Mouse (Mus musculus) WW6 (cell line): ENCODE data around the gene Fgfr2.
A peak's percentile ranks its signal among the peaks of the same experiment; 100 is the strongest.

ENCODE experiments used
- DNase-seq: peaks from one replicate; pipeline ENCODE4 v3.0.0-alpha.2; 2013; ENCODE audit warnings: low read depth, low spot score

Fgfr2 gene

DNA sequence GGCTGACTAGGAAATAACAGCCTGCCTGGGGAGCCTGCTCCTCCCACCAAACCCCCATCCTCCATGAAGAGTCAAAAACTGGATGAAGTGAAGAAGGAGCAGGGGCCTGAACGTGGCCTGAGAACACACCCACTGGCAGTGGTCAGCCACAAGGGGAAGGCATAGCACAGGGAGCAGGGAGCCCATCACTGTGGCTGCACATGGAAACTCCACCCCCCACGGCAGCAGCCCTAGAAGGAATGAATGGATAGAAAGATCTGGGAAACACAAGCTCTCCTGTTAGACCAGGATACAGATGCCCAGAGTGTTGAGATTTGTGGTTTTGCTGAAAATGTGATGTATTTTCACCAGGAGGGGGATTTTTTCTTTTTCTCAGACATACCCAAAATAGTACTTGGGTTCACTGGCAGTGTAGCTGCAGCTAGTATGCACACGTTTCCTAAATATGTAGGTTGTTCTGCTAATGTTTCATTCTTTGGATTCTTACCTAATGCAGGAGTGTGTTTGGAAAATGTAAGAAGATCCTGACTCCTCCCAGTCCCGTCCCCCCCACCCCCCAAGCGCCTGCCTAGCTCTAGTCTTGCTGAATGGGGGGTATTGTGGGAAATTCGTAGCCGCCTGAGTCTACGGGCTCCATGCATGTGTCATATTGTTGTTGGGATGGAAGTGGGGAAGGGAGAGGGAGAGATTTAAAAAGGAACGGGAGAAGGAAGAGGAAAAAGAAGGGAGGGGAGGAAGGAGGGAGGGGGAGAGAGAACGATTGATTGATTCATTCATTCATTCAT, 749.4 kb downstream of the Fgfr2 start:
- no peak for DNase-seq

GRCm38 (mm10) chr7:132372752-132373513, 750.2 kb downstream of the Fgfr2 start:
- no peak for DNase-seq

- DNase-seq = no peak
These were observed 751.3 kb downstream of the Fgfr2 start for GRCm38 (mm10) chr7:132371832-132372231.

GRCm38 (mm10) chr7:132369784-132370183, 753.4 kb downstream of the Fgfr2 start:
- DNase-seq = no peak

DNA sequence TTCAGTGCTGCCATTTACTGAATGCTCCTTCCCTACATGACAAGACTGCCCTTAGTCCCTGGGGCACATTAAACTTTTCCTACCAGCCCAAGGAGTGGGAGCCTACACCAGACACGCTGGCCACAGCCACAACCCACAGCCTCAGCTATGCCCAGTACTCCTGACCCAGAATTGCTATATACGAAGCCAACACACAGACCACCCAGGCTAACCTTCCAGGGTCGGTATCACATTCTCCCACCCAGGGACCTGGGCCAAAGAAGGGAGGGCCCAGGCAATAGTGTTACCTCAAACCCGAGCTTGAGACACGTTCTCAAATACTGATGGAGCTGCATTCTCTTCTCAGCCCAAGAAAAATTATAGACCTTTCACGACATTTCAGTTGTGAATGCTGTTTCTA, 754.3 kb downstream of the Fgfr2 start:
- no peak for DNase-seq

DNA sequence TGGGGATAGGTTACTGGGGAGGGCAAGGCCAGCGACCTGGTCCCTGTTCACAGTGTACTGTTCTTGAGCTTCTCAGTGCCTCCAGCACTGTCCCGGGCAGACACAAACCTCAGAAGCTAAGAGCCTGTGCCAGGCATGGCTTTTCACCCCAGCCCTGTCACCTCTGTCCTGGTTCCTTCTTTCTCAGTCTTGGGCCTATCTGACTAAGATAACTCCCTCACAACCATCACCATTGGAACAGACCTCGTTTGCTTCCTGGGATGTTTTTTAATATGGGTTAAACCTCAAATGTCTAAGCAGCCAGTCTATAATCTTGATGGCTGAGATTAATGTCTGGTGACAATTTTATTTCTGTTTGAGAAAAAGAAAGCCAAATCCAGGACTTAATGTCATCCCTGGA, 755.8 kb downstream of the Fgfr2 start:
- DNase-seq = no peak

DNA sequence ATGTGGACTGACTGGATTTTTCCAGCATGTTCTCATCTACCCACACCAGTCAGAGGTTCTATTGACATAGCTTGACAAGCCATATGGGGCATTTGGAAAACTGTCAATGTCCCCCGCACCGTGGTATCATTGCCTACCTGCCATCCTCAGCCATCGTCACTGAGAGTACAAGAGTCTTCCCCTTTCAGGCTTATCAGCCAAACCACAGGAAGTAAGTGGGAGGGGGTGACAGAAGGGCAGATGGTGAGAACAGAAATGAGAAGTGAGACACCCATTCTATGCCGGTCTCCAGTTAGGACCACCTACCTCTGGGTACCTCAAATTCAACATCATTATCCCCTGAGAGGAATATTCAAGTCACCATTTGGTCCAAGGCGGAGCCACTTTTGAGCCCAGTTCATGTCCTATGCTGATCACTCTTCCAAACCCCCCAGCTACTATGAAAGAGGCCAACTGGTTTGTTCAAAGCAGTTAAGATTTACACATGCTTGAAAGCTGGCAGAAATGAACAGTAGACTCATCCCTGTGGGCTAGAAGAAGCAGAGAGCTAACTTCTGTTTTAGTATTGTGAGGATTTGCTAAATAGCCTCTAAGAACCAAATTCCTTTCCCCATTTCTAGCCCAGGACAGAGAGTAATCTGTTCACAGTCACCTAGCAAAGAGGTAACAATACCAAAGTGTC, 757.3 kb downstream of the Fgfr2 start:
- DNase-seq = no peak

- DNase-seq = no peak
These were observed 758.0 kb downstream of the Fgfr2 start for GRCm38 (mm10) chr7:132365111-132365510.

DNA sequence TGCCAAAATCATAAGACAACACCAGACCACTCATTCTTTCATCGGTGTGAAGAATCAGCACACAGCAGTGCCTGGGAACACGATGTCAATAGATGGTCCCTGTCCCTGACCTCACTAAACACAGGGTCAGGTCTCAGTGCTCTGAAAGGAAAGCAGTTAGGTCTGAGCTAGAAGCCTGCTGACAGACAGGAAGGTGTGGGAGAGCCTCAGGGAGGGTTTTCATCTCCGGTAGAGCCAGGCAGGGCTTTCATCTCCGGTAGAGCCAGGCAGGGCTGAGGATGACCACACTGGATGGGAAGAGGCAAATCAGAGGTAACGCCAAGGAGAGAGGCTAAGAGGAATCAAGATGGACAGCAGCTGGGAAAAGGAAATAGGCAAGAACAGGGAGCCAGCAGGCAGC, 758.6 kb downstream of the Fgfr2 start:
- no peak for DNase-seq

DNA sequence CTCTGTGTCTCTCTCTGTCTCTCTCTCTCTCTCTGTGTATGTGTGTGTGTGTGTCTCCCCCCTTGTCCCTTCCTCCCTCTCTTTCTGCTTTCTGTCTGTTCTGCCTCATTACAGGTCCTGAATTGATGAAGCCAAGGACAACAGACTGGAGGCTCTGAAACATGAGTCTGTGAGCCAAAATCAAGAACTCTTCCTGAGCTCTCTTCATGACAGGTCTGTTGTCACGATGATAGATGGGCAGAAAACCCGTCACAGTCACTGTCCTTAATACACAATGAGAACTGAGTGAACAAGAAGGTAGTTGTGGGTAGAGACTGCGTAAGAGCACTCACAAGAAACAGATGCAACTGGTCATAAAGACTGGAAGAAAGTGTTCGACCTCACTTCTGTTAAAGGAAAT, 762.8 kb downstream of the Fgfr2 start:
- no peak for DNase-seq

DNA sequence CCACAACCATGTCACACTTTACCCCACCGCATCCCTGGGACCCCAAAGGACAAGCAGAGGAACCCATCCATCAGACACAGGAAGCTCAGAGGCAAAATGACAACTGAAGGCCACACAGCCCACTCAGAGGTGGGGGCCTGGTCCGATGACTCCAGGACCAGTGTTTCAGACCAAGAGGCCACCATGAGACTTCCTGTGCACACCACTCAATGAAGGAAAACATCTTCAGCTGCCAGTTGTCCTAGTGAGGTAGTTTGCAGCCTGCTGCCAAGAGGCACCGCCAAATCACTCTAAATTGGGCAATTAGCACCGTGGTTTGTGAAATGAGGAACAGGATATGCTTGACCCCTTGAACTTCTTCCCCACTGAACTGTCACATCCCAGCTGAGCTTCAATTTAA, 764.4 kb downstream of the Fgfr2 start:
- DNase-seq = no peak

- no peak for DNase-seq
These were observed 764.9 kb downstream of the Fgfr2 start for GRCm38 (mm10) chr7:132358250-132358649.

DNA sequence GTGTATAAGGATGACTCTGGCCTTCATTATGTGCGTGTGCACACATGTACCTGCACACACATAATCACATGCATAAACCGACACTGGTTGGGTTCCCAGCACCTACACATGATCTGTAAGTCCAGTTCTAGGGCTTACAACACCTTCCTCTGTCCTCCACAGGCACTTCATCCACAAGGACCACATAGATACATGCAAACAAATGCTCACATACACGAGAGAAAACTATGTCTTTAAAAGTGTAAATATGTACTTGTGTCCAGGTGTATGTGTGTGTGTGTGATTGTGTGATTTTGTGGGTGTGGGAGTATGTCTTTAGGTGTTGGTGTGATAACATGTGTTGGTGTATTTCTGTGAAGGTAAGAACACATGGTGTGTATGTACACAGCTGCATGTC, 765.3 kb downstream of the Fgfr2 start:
- DNase-seq = no peak

DNA sequence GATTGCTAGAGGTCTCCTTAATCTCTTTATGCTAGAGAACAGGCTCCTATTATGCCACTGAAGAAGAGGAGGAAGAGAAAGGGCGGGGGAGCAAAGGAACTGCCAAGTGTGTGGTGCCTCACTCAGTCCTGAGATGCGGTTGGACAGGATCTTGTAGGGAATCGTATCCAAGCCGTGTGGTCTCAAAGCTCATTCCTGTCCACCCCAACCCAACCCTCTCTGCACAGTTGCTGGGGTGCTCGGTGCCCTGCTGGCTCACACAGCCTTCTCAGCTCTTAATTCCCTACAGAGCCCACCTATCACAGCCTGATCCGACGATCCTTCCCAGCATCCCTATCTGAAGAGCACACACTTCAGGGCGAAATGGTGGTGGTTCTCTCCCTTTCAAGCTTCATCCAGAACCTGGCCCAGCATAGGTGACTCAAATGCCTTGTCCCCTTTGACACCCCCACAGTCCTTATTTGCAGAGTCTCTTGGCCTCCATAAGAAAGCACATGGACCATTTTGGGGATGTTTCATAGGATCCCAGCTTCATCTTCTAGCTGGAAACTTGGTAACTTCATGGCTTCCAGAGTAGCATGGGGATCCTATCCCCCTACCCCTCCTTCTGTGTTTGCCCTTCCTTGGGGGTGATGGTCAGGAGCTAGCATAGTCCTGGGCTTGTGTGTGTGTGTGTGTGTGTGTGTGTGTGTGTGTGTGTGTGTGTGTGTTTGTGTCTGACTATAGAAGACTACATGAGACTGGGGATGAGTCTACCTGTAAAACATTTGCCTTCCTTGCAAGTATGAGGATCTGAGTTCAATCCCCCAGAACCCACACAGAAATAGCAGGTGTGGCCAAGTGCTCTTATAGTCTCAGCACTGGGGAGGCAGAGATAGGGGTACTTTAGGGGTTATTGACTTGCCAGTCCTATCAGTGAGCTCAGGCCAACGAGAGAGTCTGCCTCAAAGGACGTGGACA, 766.0 kb downstream of the Fgfr2 start:
- DNase-seq = no peak

DNA sequence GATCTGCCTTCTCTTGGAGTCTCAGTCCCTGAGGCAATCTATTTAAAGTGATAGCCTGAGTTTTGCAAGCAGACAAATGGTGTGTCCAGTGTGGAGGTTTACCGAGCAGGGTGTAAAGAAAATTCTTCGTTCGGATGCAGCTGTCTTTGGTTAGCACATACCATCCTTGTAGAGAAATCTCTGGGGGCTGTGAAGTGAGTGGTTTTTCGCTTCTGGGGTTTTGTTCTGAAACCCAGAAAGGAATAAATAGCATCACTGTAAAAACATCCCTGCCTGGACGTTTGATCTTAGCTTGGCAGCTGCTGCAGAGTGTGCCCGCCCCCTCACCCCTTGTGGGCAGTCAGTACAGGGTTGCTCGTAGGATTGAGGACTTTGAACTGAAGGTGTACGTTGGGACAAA, 767.0 kb downstream of the Fgfr2 start:
- DNase-seq = no peak

GRCm38 (mm10) chr7:132355767-132356166, 767.4 kb downstream of the Fgfr2 start:
- no peak for DNase-seq

DNA sequence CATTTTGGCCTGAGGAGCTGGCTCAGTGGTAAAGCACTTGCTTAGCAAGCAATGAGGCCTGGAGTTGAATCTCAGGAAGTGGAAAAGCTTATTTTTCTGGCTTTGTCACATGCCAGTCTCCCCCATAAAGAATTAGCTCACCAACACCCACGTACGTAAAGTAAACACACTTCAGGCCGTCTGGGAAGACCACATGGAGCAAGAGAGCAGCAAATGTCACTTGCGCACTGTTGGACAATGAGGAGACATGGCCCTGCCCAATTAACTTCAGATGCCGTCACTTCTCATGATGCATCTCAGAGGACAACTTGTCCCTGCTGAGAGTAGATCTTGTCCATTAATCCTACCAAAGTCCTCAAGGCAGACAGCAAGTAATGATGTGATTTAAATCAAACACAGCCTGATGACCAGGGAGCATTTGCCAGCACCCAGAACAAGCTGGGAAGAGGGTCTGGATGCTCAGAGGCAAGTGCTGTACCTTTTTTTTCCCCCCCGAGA, 774.0 kb downstream of the Fgfr2 start:
- DNase-seq = no peak

DNA sequence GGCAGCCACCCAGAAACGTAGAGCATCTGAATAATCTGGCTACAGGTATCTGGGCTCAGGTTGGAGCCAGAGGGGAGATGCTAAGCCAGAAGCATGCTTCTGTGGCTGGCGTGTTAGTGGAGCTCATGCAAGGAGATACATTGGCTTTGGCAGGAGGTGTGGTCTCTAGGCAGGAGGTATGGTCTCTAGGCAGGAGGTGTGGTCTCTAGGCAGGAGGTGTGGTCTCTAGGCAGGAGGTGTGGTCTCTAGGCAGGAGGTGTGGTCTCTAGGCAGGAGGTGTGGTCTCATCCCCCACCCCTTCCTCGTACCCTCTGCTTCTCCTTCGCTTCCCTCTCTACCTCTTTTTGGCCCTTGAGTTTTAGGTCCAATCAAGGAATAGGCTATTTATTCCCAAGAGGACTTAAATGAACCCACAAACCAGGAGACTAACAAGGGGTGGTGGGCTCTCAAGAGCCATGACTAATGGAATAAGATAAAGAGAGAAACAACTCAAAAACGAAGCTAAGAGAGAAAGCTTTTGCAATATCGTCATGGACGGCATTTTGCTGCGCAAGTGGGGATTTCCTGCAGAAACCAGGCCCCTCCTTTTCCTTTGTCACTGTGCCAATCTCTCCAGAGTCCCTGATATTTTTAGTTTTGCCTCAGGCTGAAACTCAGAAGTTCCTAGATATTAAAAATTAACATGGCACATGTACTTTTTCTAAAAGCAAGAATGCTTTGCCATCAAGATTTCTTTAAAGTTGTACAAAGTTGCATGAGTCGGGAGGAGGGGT, 775.7 kb downstream of the Fgfr2 start:
- DNase-seq = peak; percentile 9

GRCm38 (mm10) chr7:132345526-132346070, 777.6 kb downstream of the Fgfr2 start:
- DNase-seq = no peak

- DNase-seq = no peak
These were observed 778.5 kb downstream of the Fgfr2 start for GRCm38 (mm10) chr7:132344606-132345005.
